Mouse (Mus musculus) spleen, postnatal 14 days (tissue): ENCODE data around the gene Secisbp2.

Experiments
- DNase-seq, 2 experiments: peaks; one replicate each; pipeline ENCODE4 v3.0.0; 2021 to 2022; ENCODE audit warnings: low spot score in 2 of 2

The Secisbp2 gene

GRCm38 (mm10) chr13:51685290-51685966 lies 33.9 kb downstream of the Secisbp2 start:
- no peak for DNase-seq

GRCm38 (mm10) chr13:51686966-51687365 lies 35.5 kb downstream of the Secisbp2 start:
- no peak for DNase-seq

GRCm38 (mm10) chr13:51688688-51689087 lies 37.2 kb downstream of the Secisbp2 start:
- no peak for DNase-seq

GRCm38 (mm10) chr13:51696481-51696880 lies 45.0 kb downstream of the Secisbp2 start:
- no peak for DNase-seq

GRCm38 (mm10) chr13:51697455-51697854 lies 46.0 kb downstream of the Secisbp2 start:
- no peak for DNase-seq

GRCm38 (mm10) chr13:51697897-51698296 lies 46.4 kb downstream of the Secisbp2 start:
- DNase-seq = no peak

GRCm38 (mm10) chr13:51698318-51698717 lies 46.8 kb downstream of the Secisbp2 start:
- DNase-seq = no peak

- DNase-seq = no peak
Observed at GRCm38 (mm10) chr13:51703893-51704292, 52.4 kb downstream of the Secisbp2 start.

GRCm38 (mm10) chr13:51705882-51706854 lies 54.7 kb downstream of the Secisbp2 start:
- no peak for DNase-seq

GRCm38 (mm10) chr13:51710738-51711137 lies 59.2 kb downstream of the Secisbp2 start:
- DNase-seq = no peak

GRCm38 (mm10) chr13:51712022-51712421 lies 60.5 kb downstream of the Secisbp2 start:
- DNase-seq = no peak

GRCm38 (mm10) chr13:51716350-51717263 lies 65.1 kb downstream of the Secisbp2 start:
- no peak for DNase-seq

GRCm38 (mm10) chr13:51719256-51719655 lies 67.8 kb downstream of the Secisbp2 start:
- no peak for DNase-seq

GRCm38 (mm10) chr13:51720556-51720955 lies 69.1 kb downstream of the Secisbp2 start:
- DNase-seq = no peak

- no peak for DNase-seq
Observed at GRCm38 (mm10) chr13:51723114-51723513, 71.6 kb downstream of the Secisbp2 start.

GRCm38 (mm10) chr13:51724566-51724965 lies 73.1 kb downstream of the Secisbp2 start:
- DNase-seq = no peak

GRCm38 (mm10) chr13:51725446-51725845 lies 73.9 kb downstream of the Secisbp2 start:
- DNase-seq = no peak

GRCm38 (mm10) chr13:51725926-51726574 lies 74.6 kb downstream of the Secisbp2 start:
- DNase-seq = no peak

GRCm38 (mm10) chr13:51727364-51727763 lies 75.9 kb downstream of the Secisbp2 start:
- no peak for DNase-seq

GRCm38 (mm10) chr13:51729887-51730361 lies 78.4 kb downstream of the Secisbp2 start:
- DNase-seq = no peak

- DNase-seq = no peak
Observed at GRCm38 (mm10) chr13:51731474-51731873, 80.0 kb downstream of the Secisbp2 start.
